Comparison of ENCODE assay signal across 8 mouse cellular contexts in the genomic region with DNA sequence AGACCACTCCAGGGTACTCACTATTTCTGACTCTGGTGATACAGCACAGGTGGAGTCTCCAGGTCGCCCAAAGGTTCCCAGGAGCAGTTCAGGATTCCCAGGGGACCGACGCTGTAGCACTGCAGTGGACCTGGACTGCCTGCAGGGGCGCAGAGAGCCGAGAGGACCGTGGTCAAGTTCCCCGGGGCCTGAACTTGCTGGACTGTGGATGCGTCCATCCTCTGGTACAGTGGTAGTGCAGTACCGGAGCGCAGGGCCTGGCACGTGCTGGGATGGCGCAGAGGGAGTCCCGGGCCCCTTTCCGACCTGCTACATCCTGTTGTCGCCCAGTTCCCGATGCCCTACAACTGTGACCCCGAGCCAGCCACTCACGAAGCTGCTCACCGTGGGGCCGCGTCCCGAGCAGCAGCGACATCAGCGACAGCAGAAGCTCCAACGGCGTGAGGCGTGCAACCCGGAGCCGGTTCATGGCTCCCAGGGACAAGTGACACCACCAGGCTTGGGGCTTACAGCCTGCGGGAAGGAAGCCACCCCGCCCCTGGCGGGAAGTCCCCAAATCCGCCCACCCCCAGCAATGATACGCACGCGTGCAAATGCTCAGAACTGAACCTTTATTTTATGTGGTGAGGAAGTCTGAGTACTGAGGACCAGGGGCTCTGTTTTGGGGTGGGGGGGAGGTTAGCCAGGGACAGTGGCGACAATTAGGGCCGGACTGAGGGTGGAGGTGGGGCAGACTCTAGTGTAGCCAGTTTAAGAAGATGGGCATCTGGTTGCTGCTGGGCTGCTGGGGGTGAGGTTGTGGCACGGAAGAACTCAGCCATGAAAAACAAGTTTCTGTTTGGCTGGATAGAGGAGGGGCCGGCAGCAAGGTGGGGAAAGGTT. TPM values are rescaled to one million over a fixed set of nuclear protein-coding genes. Genes with fewer than 3 reads are reported as not detected.
A peak's percentile ranks its signal among the peaks of the same experiment; 100 is the strongest.
DNase-seq lines count a peak whose midpoint lies in the region; ATAC-seq lines count a peak whose summit lies in the region.

A gene (minus strand): TSS at position 524 of the 882 bp plus-strand sequence.

- peak; percentile 84 for ATAC-seq in activated CD4-positive, CD25-positive, alpha-beta regulatory T cell, adult 4 months
- peak; percentile 79 for ATAC-seq in heart, embryonic 16.5 days (replicated peaks; ENCODE audit: extremely low read depth, insufficient read depth, low FRiP score)

- H3K27me3 ChIP-seq in erythroblast, embryonic 14.5 days (ENCODE audit: control insufficient read depth): peaks cover 49% of the 10 kb centered on the region
- H3K27me3 ChIP-seq in heart, embryonic 16.5 days (ENCODE audit: control insufficient read depth, insufficient read depth, low read length): peaks cover 32% of the 10 kb centered on the region

- H3K36me3 ChIP-seq in erythroblast, embryonic 14.5 days (ENCODE audit: control insufficient read depth): no peaks in the 10 kb centered on the region
- H3K36me3 ChIP-seq in heart, embryonic 16.5 days (ENCODE audit: control insufficient read depth, insufficient read depth): no peaks in the 10 kb centered on the region

- H3K4me3 ChIP-seq in erythroblast, embryonic 14.5 days (replicated peaks): peak within 1 kb of the TSS; percentile 38
- peak within 1 kb of the TSS; percentile 59 for H3K4me3 ChIP-seq in heart, embryonic 16.5 days (ENCODE audit: low read length)

- H3K4me2 ChIP-seq in heart, embryonic 16.5 days (ENCODE audit: low read depth, low read length): peak within 1 kb of the TSS; percentile 84

- peak; percentile 91 for DNase-seq in CD4-positive, CD25-positive, alpha-beta regulatory T cell, adult 2 months (ENCODE audit: low read depth, low spot score)
- peak; percentile 87 for DNase-seq in kidney, postnatal 10 days
- peak; percentile 84 for DNase-seq in lung, postnatal 10 days
- peak; percentile 70 for DNase-seq in ovary, postnatal 36 days (ENCODE audit: low spot score)
- DNase-seq in thymus, postnatal 25 days: peak; percentile 83

- H3K4me1 ChIP-seq in erythroblast, embryonic 14.5 days (ENCODE audit: control insufficient read depth): peaks cover 4% of the 10 kb centered on the region
- peaks cover 10% of the 10 kb centered on the region for H3K4me1 ChIP-seq in heart, embryonic 16.5 days (ENCODE audit: control insufficient read depth, insufficient read depth, low read length)

- peak within 1 kb of the TSS; percentile 75 for H3K9ac ChIP-seq in heart, embryonic 16.5 days (ENCODE audit: low read length)

- peaks cover 3% of the 10 kb centered on the region; the same call in 1 of the 2 replicates for H3K9me3 ChIP-seq in erythroblast, embryonic 14.5 days (ENCODE audit: control insufficient read depth, low read length)
- 0 out of 2 replicates have a peak, but pooled peaks cover 2% of the 10 kb centered on the region for H3K9me3 ChIP-seq in heart, embryonic 16.5 days (replicated peaks; ENCODE audit: control insufficient read depth, low read length)

- WGBS in heart, embryonic 16.5 days: 4% methylated on average over 40 of the region's 40 CpGs

- 0 out of 2 replicates have a peak within 1 kb of the TSS, but pooled peaks have one; percentile 29 for H3K27ac ChIP-seq in heart, embryonic 16.5 days (ENCODE audit: low read length)

RNA-seq across cellular contexts. Expression of the gene that starts here (rescaled TPM):
- 100 to 1,000 TPM; 185 to 292 TPM for polyA plus RNA-seq in activated CD4-positive, CD25-positive, alpha-beta regulatory T cell, adult 4 months (2017; shearing (Covaris generic))
- polyA plus RNA-seq in erythroblast, embryonic 14.5 days (2012): 0.02 TPM in 1 of 2 replicates, not detected in the other
- 6.0 and 6.5 TPM in 2 replicates for polyA plus RNA-seq in heart, embryonic 16.5 days (2015; fragmentation: Nextera tagmentation; extraction: Ambion mirVana)

Comparison
In these comparisons a context has a peak if more than half of its experiments do, and no peak if none do; other contexts are left out.
1. Peak in every context shown above with its lines: DNase-seq, ATAC-seq, H3K4me3 ChIP-seq and H3K27ac ChIP-seq.
2. RNA of the gene that starts here (polyA plus RNA-seq): 185 to 292 TPM in activated CD4-positive, CD25-positive, alpha-beta regulatory T cell, adult 4 months; 6.0 to 6.5 TPM in heart, embryonic 16.5 days and 0.02 TPM in erythroblast, embryonic 14.5 days; every median in the first group is over 10 times any median in the second.